Mouse (Mus musculus) myocyte (in vitro differentiated cells): ENCODE results near the gene C77080. TPM values are rescaled to one million over a fixed set of nuclear protein-coding genes. Genes with fewer than 3 reads are reported as not detected.

Experiments
- H3K27me3 ChIP-seq: one replicate; pipeline ENCODE4 v1.6.1; 2011; ENCODE audit not compliant: control insufficient read depth, insufficient read depth, insufficient read length
- H3K36me3 ChIP-seq: one replicate; pipeline ENCODE4 v1.6.1; 2011; ENCODE audit not compliant: control insufficient read depth, insufficient read depth
- H3K4me2 ChIP-seq: one replicate; pipeline ENCODE4 v1.6.1; 2011; ENCODE audit warnings: low read depth, control low read depth
- H3K4me3 ChIP-seq: one replicate; pipeline ENCODE4 v1.5.1; 2011; ENCODE audit warnings: mild to moderate bottlenecking, control low read depth, moderate library complexity
- H3K79me2 ChIP-seq: one replicate; pipeline ENCODE4 v1.6.1; 2011; ENCODE audit not compliant: control insufficient read depth, insufficient read depth
- H3ac ChIP-seq: one replicate; pipeline ENCODE4 v1.6.1; 2011; ENCODE audit not compliant: control insufficient read depth, insufficient read length
- CEBPB ChIP-seq: IDR thresholded peaks from 2 replicates; pipeline ENCODE4 v1.6.1; 2011; ENCODE audit warnings: mild to moderate bottlenecking, moderate library complexity; ENCODE audit not compliant: poor library complexity, insufficient read depth, severe bottlenecking
- E2F4 ChIP-seq: IDR thresholded peaks from one replicate; pipeline ENCODE4 v1.6.1; 2011; ENCODE audit warnings: mild to moderate bottlenecking, control low read depth, moderate library complexity; ENCODE audit not compliant: insufficient read depth
- MAX ChIP-seq: IDR thresholded peaks from one replicate; pipeline ENCODE4 v1.6.1; 2011; ENCODE audit warnings: low read depth, mild to moderate bottlenecking, control low read depth
- MYOD1 ChIP-seq, 3 experiments: IDR thresholded peaks; one replicate each; pipeline ENCODE4 v1.6.1; 2011; ENCODE audit warnings: control low read depth in 2 of 3, low read depth in 2 of 3, mild to moderate bottlenecking in 2 of 3, moderate library complexity in 1 of 3; ENCODE audit not compliant: insufficient read length in 2 of 3, control insufficient read depth in 1 of 3
- MYOG ChIP-seq, 3 experiments: IDR thresholded peaks; one replicate each; pipeline ENCODE4 v1.6.1; 2011; ENCODE audit warnings: control low read depth in 2 of 3, low read depth in 2 of 3, mild to moderate bottlenecking in 2 of 3; ENCODE audit not compliant: insufficient read length in 2 of 3, control insufficient read depth in 1 of 3, insufficient read depth in 1 of 3
- POLR2A ChIP-seq: IDR thresholded peaks from one replicate; pipeline ENCODE4 v1.6.1; 2011; ENCODE audit warnings: low read depth, mild to moderate bottlenecking, control low read depth, moderate library complexity; ENCODE audit not compliant: insufficient read length
- POLR2AphosphoS2 ChIP-seq: IDR thresholded peaks from one replicate; pipeline ENCODE4 v1.6.1; 2011; ENCODE audit warnings: low read depth, control low read depth; ENCODE audit not compliant: insufficient read length
- REST ChIP-seq: IDR thresholded peaks from one replicate; pipeline ENCODE4 v1.6.1; 2011; ENCODE audit warnings: mild to moderate bottlenecking, control low read depth, moderate library complexity; ENCODE audit not compliant: insufficient read depth, insufficient read length
- SRF ChIP-seq: IDR thresholded peaks from one replicate; pipeline ENCODE4 v1.6.1; 2011; ENCODE audit warnings: low read depth; ENCODE audit not compliant: control insufficient read depth, insufficient read length
- TCF12 ChIP-seq: IDR thresholded peaks from one replicate; pipeline ENCODE4 v1.6.1; 2011; ENCODE audit warnings: mild to moderate bottlenecking, control low read depth; ENCODE audit not compliant: poor library complexity, insufficient read depth, severe bottlenecking
- TCF3 ChIP-seq: IDR thresholded peaks from one replicate; pipeline ENCODE4 v1.6.1; 2011; ENCODE audit warnings: low read depth, control low read depth; ENCODE audit not compliant: insufficient read length
- USF1 ChIP-seq: IDR thresholded peaks from one replicate; pipeline ENCODE4 v1.6.1; 2011; ENCODE audit warnings: low read depth, mild to moderate bottlenecking, control low read depth, moderate library complexity
- polyA plus RNA-seq: library from polyadenylated mRNA; unstranded; fragments of >200 nt; fragmentation: generic; extraction: Trizol; gene quantifications from one replicate; pipeline ENCODE4 v1.2.1, GENCODE M21; 2012; ENCODE audit warnings: missing spikeins

C77080 gene
- polyA plus RNA-seq, 1 experiment = 25.4 TPM

DNA sequence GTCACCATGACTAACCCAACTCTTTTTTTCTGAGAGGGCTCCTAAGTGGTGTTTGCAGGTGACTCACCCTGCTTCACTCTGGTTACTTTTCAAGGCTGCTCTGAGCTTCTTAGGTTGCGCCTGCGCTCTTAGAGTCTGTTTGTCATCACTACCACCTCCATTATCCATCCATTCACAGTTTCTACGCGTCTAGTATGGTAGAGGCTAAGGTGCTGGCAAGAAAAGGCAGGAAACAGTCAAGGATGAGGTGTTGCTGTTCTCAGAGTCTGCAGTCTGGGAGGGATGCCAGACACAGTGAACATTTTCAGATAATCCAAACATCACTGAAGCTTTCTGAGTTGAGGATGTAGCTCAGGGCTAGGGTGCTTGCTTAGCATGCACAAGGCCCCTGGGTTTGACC is 36.5 kb upstream of the C77080 start:
- no peak overlapping the region for H3K4me2 ChIP-seq
- TF ChIP-seq USF1 = no peak
- no peak for TF ChIP-seq E2F4
- no peak overlapping the region for H3K4me3 ChIP-seq

GRCm38 (mm10) chr4:129296066-129296465 is 34.9 kb upstream of the C77080 start:
- H3K4me3 ChIP-seq = no peak overlapping the region
- H3K36me3 ChIP-seq = peaks cover 22% of the 10 kb centered on the region
- H3ac ChIP-seq = no peak overlapping the region
- no peak overlapping the region for H3K4me2 ChIP-seq
- no peak for TF ChIP-seq MAX
- no peak for TF ChIP-seq TCF12
- no peak for TF ChIP-seq MYOG (IDR thresholded peaks at IDR 0.05; ENCODE audit: control insufficient read depth in 1 of 3, insufficient read depth in 1 of 3, insufficient read length in 2 of 3, low read depth in 2 of 3)
- no peak for TF ChIP-seq E2F4
- TF ChIP-seq TCF3 = no peak
- TF ChIP-seq MYOD1 (IDR thresholded peaks at IDR 0.05; ENCODE audit: control insufficient read depth in 1 of 3, insufficient read length in 2 of 3, low read depth in 2 of 3) = no peak
- TF ChIP-seq CEBPB = no peak
- no peak for TF ChIP-seq REST
- no peak for TF ChIP-seq POLR2A
- TF ChIP-seq USF1 = no peak
- no peak for TF ChIP-seq POLR2AphosphoS2
- TF ChIP-seq SRF = no peak
- peaks cover 92% of the 10 kb centered on the region for H3K79me2 ChIP-seq
- no peaks in the 10 kb centered on the region for H3K27me3 ChIP-seq

More for the DNA sequence above, 36.5 kb upstream of the C77080 start:
- peaks cover 83% of the 10 kb centered on the region for H3K79me2 ChIP-seq
- H3K36me3 ChIP-seq = peaks cover 30% of the 10 kb centered on the region
- H3K27me3 ChIP-seq = no peaks in the 10 kb centered on the region
- no peak overlapping the region for H3ac ChIP-seq

- H3K36me3 ChIP-seq = peaks cover 15% of the 10 kb centered on the region
- no peak overlapping the region for H3K4me3 ChIP-seq
- H3K79me2 ChIP-seq = peaks cover 93% of the 10 kb centered on the region
- no peak overlapping the region for H3ac ChIP-seq
- TF ChIP-seq CEBPB (no peak), POLR2AphosphoS2 (no peak), SRF (no peak), TCF12 (no peak), E2F4 (no peak), TCF3 (no peak), USF1 (no peak), POLR2A (no peak), MYOD1 (IDR thresholded peaks at IDR 0.05; ENCODE audit: control insufficient read depth in 1 of 3, insufficient read length in 2 of 3, low read depth in 2 of 3) (no peak), REST (no peak)
- H3K4me2 ChIP-seq = peak overlapping the region; percentile 14
- no peaks in the 10 kb centered on the region for H3K27me3 ChIP-seq
Observed at GRCm38 (mm10) chr4:129295188-129295587, 34.0 kb upstream of the C77080 start.

- TF ChIP-seq MYOD1 (IDR thresholded peaks at IDR 0.05; ENCODE audit: control insufficient read depth in 1 of 3, insufficient read length in 2 of 3, low read depth in 2 of 3) (peak in 1 of 3 experiments; percentile 63), REST (no peak), POLR2AphosphoS2 (peak; percentile 61), MYOG (IDR thresholded peaks at IDR 0.05; ENCODE audit: control insufficient read depth in 1 of 3, insufficient read depth in 1 of 3, insufficient read length in 2 of 3, low read depth in 2 of 3) (peak in 1 of 3 experiments; percentile 78)
- no peak overlapping the region for H3K4me3 ChIP-seq
- no peaks in the 10 kb centered on the region for H3K27me3 ChIP-seq
- peaks cover 13% of the 10 kb centered on the region for H3K36me3 ChIP-seq
- no peak overlapping the region for H3ac ChIP-seq
- H3K4me2 ChIP-seq = no peak overlapping the region
- H3K79me2 ChIP-seq = peaks cover 96% of the 10 kb centered on the region
Observed at GRCm38 (mm10) chr4:129293702-129294101, 32.5 kb upstream of the C77080 start.

DNA sequence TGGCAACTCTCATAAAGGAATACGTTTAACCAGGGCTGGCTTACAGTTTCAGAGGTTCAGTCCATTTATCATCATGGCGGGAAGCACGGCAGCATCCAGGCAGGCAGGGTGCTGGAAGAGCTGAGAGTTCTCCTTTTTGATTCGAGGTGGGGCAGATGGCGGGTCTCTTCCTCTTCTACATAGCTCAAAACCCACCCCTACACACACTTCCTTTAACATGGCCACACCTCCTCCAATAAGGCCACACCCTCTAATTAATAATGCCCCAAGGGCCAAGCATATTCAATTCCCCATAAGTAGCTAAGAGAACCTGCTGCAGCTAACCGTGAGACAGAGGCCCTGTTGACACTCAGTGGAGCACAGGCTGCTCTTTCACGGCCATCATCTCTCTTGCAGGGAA is 31.6 kb upstream of the C77080 start:
- peaks cover 93% of the 10 kb centered on the region for H3K79me2 ChIP-seq
- H3ac ChIP-seq = no peak overlapping the region
- no peak overlapping the region for H3K4me3 ChIP-seq
- TF ChIP-seq MYOD1 (IDR thresholded peaks at IDR 0.05; ENCODE audit: control insufficient read depth in 1 of 3, insufficient read length in 2 of 3, low read depth in 2 of 3) (no peak), POLR2AphosphoS2 (no peak), E2F4 (no peak), MYOG (IDR thresholded peaks at IDR 0.05; ENCODE audit: control insufficient read depth in 1 of 3, insufficient read depth in 1 of 3, insufficient read length in 2 of 3, low read depth in 2 of 3) (no peak), POLR2A (no peak), USF1 (no peak), REST (no peak), MAX (no peak), CEBPB (no peak), TCF3 (no peak)
- H3K4me2 ChIP-seq = no peak overlapping the region
- H3K36me3 ChIP-seq = peaks cover 9% of the 10 kb centered on the region
- no peaks in the 10 kb centered on the region for H3K27me3 ChIP-seq
